9 mouse cellular contexts compared by ENCODE assay signal in the genomic region with DNA sequence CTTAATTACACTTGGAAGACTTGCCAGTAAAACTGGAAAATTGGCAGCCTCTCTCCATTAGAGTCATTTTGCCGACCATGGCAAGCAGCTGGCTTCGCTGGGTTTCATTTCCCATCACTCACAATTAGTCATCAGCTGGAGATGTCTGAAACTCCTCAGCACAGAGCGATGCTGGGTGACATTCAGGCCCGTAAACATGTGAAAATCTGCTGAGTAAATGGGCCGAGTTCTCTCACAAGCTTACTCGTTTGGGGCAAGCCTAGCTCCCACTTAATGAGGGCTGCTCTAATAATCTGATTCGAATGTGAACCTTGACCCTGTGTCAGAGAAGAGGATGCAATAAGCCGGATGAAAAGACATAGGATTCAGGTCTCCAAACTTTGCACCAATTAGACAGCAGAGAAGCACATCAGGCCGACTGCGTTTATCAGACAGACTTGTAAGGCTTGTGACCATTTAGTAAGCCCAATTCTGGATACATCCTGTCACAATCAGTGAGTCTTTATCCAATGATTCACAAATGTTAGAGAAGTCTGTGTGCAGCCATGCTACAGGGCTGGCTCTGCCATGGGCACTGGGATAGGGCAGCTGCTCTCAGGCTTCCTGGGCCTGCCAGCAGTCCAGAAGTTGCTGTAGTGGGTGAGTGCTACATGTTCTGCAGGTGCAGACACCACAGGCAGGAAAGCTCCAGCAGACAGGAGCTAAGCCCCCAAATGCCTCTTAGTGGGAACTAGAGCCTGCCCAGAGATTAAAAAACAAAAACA. TPM values are rescaled to one million over a fixed set of nuclear protein-coding genes. Genes with fewer than 3 reads are reported as not detected.
DNase-seq lines count a peak whose midpoint lies in the region; ATAC-seq and TF ChIP-seq lines count a peak whose summit lies in the region.
"Had no signal": no experiment of that assay in that cellular context is flagged by ENCODE, and none has a peak within 500 bp of the region (broad histone marks: within the 10 kb centered on the region; RNA-seq: fewer than 3 reads in every experiment).

No protein-coding gene starts in this region.

- ATAC-seq in megakaryocyte, adult 5-6 weeks (ENCODE audit: poor library complexity, severe bottlenecking) = no peak

- peak overlapping the region; percentile 80 for H3K27ac ChIP-seq in layer of hippocampus, adult 2 months

- TF ChIP-seq CTCF in layer of hippocampus, adult 2 months (conservative IDR thresholded peaks at IDR 0.05) = no peak

- peak; percentile 71 to 74 for DNase-seq in cerebellum, postnatal 10 days
- no peak for DNase-seq in cerebellum, adult 11-12 months
- peak; percentile 24 for DNase-seq in right cerebral cortex, adult 18-20 months
- DNase-seq in right cerebral cortex, postnatal 4 days = no peak
- peak; percentile 31 to 72 for DNase-seq in layer of hippocampus, adult 2 months (ENCODE audit: low spot score in 2 of 2)
- peak; percentile 31 for DNase-seq in retina, postnatal 7 days (ENCODE audit: low read depth, low spot score)
- no peak for DNase-seq in testis, postnatal 10 days (ENCODE audit: low spot score)
- DNase-seq: kidney, adult 18-20 months had no signal

- H3K4me3 ChIP-seq in layer of hippocampus, adult 2 months = no peak overlapping the region

RNA-seq across cellular contexts. Expression of gene Ggact, which starts 29.6 kb away (rescaled TPM):
- total RNA-seq in layer of hippocampus, adult 2 months (2021) = 10 to 100 TPM; 32.1 to 34.3 TPM
- 0.65 and 1.2 TPM in 2 replicates for total RNA-seq in megakaryocyte, adult 5-6 weeks (2015)
- total RNA-seq in megakaryocyte, adult 5-6 weeks (2017) = 0.20 and 0.51 TPM in 2 replicates

Comparison
In these comparisons a context has a peak if more than half of its experiments do, and no peak if none do; other contexts are left out.
1. DNase-seq: peak in cerebellum, postnatal 10 days (2 of 2), right cerebral cortex, adult 18-20 months (single experiment), layer of hippocampus, adult 2 months (2 of 2) and retina, postnatal 7 days (single experiment); none in cerebellum, adult 11-12 months (single experiment), right cerebral cortex, postnatal 4 days (single experiment) and testis, postnatal 10 days (single experiment).
2. RNA of gene Ggact, which starts 29.6 kb away (total RNA-seq): 32.1 to 34.3 TPM in layer of hippocampus, adult 2 months; 0.20 to 1.2 TPM in megakaryocyte, adult 5-6 weeks; every median in the first group is over 10 times any median in the second.